Mouse (Mus musculus) ES-E14 (cell line): ENCODE measurements around the gene Chchd6.

Experiments
- MAFK ChIP-seq: IDR thresholded peaks from 2 replicates; pipeline ENCODE4 v1.6.1; 2014; ENCODE audit warnings: mild to moderate bottlenecking, low read depth, low read length, inconsistent platforms; ENCODE audit not compliant: insufficient read depth
- ZC3H11A ChIP-seq: IDR thresholded peaks from 2 replicates; pipeline ENCODE4 v1.6.1; 2012; ENCODE audit warnings: low read depth, mild to moderate bottlenecking, inconsistent platforms, low read length, borderline replicate concordance

- TF ChIP-seq MAFK (no peak), ZC3H11A (no peak)
Measured at GRCm38 (mm10) chr6:89486055-89486454, 109.4 kb downstream of the Chchd6 start.
